Mouse (Mus musculus): ENCODE results near the gene Tnfrsf13b. TPM values are rescaled to one million over a fixed set of nuclear protein-coding genes. Genes with fewer than 3 reads are reported as not detected.
"Not testable (repeated sequence)": the region's sequence is repeated elsewhere in the genome, so short reads cannot be mapped to it uniquely, and the experiment has no call there.

Gene Tnfrsf13b
- total and polyA plus RNA-seq, 3 experiments = 49.1 to 131 (median 60.5) TPM

DNA sequence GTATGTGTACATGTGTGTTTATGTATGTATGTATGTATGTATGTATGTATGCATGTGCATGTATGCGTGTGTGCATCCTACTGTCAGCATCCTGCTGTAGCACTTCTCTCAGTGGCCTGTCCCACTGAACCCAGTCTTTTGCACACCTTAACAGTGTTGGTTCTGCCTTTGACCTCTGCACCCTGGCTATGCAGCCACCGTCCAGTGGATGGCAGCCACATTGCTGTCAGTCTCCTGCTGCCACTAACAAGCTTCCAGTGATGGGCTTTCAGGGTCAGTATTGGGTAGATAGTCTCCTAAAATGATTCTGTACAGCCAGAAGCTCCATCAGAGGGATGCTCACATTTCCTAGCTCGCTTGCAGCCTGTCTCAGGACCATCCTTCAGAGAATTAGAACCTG lies 2.7 kb upstream of the Tnfrsf13b start:
- Histone ChIP-seq H3K4me1 (ENCODE audit: insufficient read depth, low read depth, low read length) (no peaks in the 10 kb centered on the region), H3K36me3 (replicated peaks) (no peaks in the 10 kb centered on the region), H3K4me3 (ENCODE audit: low read depth, low read length) (no peak overlapping the region), H3K27me3 (ENCODE audit: insufficient read depth, low read length) (peaks cover 20% of the 10 kb centered on the region), H3K9me3 (replicated peaks) (no peaks in the 10 kb centered on the region)
- ATAC-seq (ENCODE audit: extremely low read depth, insufficient number of reproducible peaks, low FRiP score, poor library complexity, severe bottlenecking) = no peak
- TF ChIP-seq POLR2AphosphoS5 (IDR thresholded peaks at IDR 0.05; ENCODE audit: insufficient replicate concordance, low read depth, low read length) = no peak
- no peak for TF ChIP-seq CTCF (IDR thresholded peaks at IDR 0.05; ENCODE audit: low read depth, low read length)
- TF ChIP-seq GATA2 (IDR thresholded peaks at IDR 0.05; ENCODE audit: borderline replicate concordance, low read depth, low read length) = no peak
- TF ChIP-seq TAL1 (conservative IDR thresholded peaks at IDR 0.05; ENCODE audit: low read depth, low read length) = no peak
- no peak for TF ChIP-seq GATA1 (IDR thresholded peaks at IDR 0.05; ENCODE audit: borderline replicate concordance, low read length)
- no peak for DNase-seq (ENCODE audit: low spot score)

GRCm38 (mm10) chr11:61125970-61126369 lies 585 bp upstream of the Tnfrsf13b start:
- no peak overlapping the region for H3K4me3 ChIP-seq (ENCODE audit: low read depth, low read length)
- TF ChIP-seq GATA2 (IDR thresholded peaks at IDR 0.05; ENCODE audit: borderline replicate concordance, low read depth, low read length) (no peak), POLR2AphosphoS5 (IDR thresholded peaks at IDR 0.05; ENCODE audit: insufficient replicate concordance, low read depth, low read length) (no peak), CTCF (IDR thresholded peaks at IDR 0.05; ENCODE audit: low read depth, low read length) (no peak), GATA1 (IDR thresholded peaks at IDR 0.05; ENCODE audit: borderline replicate concordance, low read length) (no peak), TAL1 (conservative IDR thresholded peaks at IDR 0.05; ENCODE audit: low read depth, low read length) (no peak)
- DNase-seq (ENCODE audit: low spot score) = no peak

GRCm38 (mm10) chr11:61127421-61128055 lies 983 bp downstream of the Tnfrsf13b start:
- H3K4me3 ChIP-seq (ENCODE audit: low read depth, low read length) = no peak overlapping the region
- DNase-seq (ENCODE audit: low spot score) (no peak), ATAC-seq (ENCODE audit: extremely low read depth, insufficient number of reproducible peaks, low FRiP score, poor library complexity, severe bottlenecking) (no peak)
- no peak for TF ChIP-seq GATA1 (IDR thresholded peaks at IDR 0.05; ENCODE audit: borderline replicate concordance, low read length)
- no peak for TF ChIP-seq CTCF (IDR thresholded peaks at IDR 0.05; ENCODE audit: low read depth, low read length)
- no peak for TF ChIP-seq GATA2 (IDR thresholded peaks at IDR 0.05; ENCODE audit: borderline replicate concordance, low read depth, low read length)
- no peak for TF ChIP-seq TAL1 (conservative IDR thresholded peaks at IDR 0.05; ENCODE audit: low read depth, low read length)
- TF ChIP-seq POLR2AphosphoS5 (IDR thresholded peaks at IDR 0.05; ENCODE audit: insufficient replicate concordance, low read depth, low read length) = no peak
- H3K4me1 ChIP-seq (ENCODE audit: insufficient read depth, low read depth, low read length) = no peaks in the 10 kb centered on the region
- no peaks in the 10 kb centered on the region for H3K9me3 ChIP-seq (replicated peaks)
- peaks cover 25% of the 10 kb centered on the region for H3K27me3 ChIP-seq (ENCODE audit: insufficient read depth, low read length)
- no peaks in the 10 kb centered on the region for H3K36me3 ChIP-seq (replicated peaks)

More at GRCm38 (mm10) chr11:61125970-61126369, 585 bp upstream of the Tnfrsf13b start:
- H3K9me3 ChIP-seq (replicated peaks) = no peaks in the 10 kb centered on the region
- no peaks in the 10 kb centered on the region for H3K36me3 ChIP-seq (replicated peaks)
- no peaks in the 10 kb centered on the region for H3K4me1 ChIP-seq (ENCODE audit: insufficient read depth, low read depth, low read length)
- no peak for ATAC-seq (ENCODE audit: extremely low read depth, insufficient number of reproducible peaks, low FRiP score, poor library complexity, severe bottlenecking)
- H3K27me3 ChIP-seq (ENCODE audit: insufficient read depth, low read length) = peaks cover 25% of the 10 kb centered on the region

- H3K27me3 ChIP-seq (ENCODE audit: insufficient read depth, low read length) = peaks cover 22% of the 10 kb centered on the region
- DNase-seq (ENCODE audit: low spot score) (no peak), ATAC-seq (ENCODE audit: extremely low read depth, insufficient number of reproducible peaks, low FRiP score, poor library complexity, severe bottlenecking) (no peak)
- no peaks in the 10 kb centered on the region for H3K4me1 ChIP-seq (ENCODE audit: insufficient read depth, low read depth, low read length)
- H3K4me3 ChIP-seq (ENCODE audit: low read depth, low read length) = no peak overlapping the region
- H3K36me3 ChIP-seq (replicated peaks) = no peaks in the 10 kb centered on the region
- H3K9me3 ChIP-seq (replicated peaks) = no peaks in the 10 kb centered on the region
- TF ChIP-seq TAL1 (conservative IDR thresholded peaks at IDR 0.05; ENCODE audit: low read depth, low read length) (no peak), POLR2AphosphoS5 (IDR thresholded peaks at IDR 0.05; ENCODE audit: insufficient replicate concordance, low read depth, low read length) (no peak), CTCF (IDR thresholded peaks at IDR 0.05; ENCODE audit: low read depth, low read length) (no peak)
Measured at GRCm38 (mm10) chr11:61129305-61129704, 2.8 kb downstream of the Tnfrsf13b start.

- DNase-seq (ENCODE audit: low spot score); ATAC-seq (ENCODE audit: extremely low read depth, insufficient number of reproducible peaks, low FRiP score, poor library complexity, severe bottlenecking); H3K36me3 ChIP-seq (replicated peaks); H3K4me1 ChIP-seq (ENCODE audit: insufficient read depth, low read depth, low read length); H3K9me3 ChIP-seq (replicated peaks); H3K4me3 ChIP-seq (ENCODE audit: low read depth, low read length): not testable (repeated sequence)
- peaks cover 19% of the 10 kb centered on the region for H3K27me3 ChIP-seq (ENCODE audit: insufficient read depth, low read length)
Measured at GRCm38 (mm10) chr11:61130646-61131045, 4.1 kb downstream of the Tnfrsf13b start.

GRCm38 (mm10) chr11:61132943-61133342 lies 6.4 kb downstream of the Tnfrsf13b start:
- TF ChIP-seq GATA1 (IDR thresholded peaks at IDR 0.05; ENCODE audit: borderline replicate concordance, low read length) (no peak), POLR2AphosphoS5 (IDR thresholded peaks at IDR 0.05; ENCODE audit: insufficient replicate concordance, low read depth, low read length) (no peak), TAL1 (conservative IDR thresholded peaks at IDR 0.05; ENCODE audit: low read depth, low read length) (no peak), GATA2 (IDR thresholded peaks at IDR 0.05; ENCODE audit: borderline replicate concordance, low read depth, low read length) (no peak), CTCF (IDR thresholded peaks at IDR 0.05; ENCODE audit: low read depth, low read length) (no peak)
- no peaks in the 10 kb centered on the region for H3K4me1 ChIP-seq (ENCODE audit: insufficient read depth, low read depth, low read length)
- no peak overlapping the region for H3K4me3 ChIP-seq (ENCODE audit: low read depth, low read length)
- H3K9me3 ChIP-seq (replicated peaks) = peaks cover 2% of the 10 kb centered on the region; the same call in 1 of the 2 replicates
- no peak for DNase-seq (ENCODE audit: low spot score)
- H3K27me3 ChIP-seq (ENCODE audit: insufficient read depth, low read length) = peaks cover 22% of the 10 kb centered on the region
- no peak for ATAC-seq (ENCODE audit: extremely low read depth, insufficient number of reproducible peaks, low FRiP score, poor library complexity, severe bottlenecking)
- H3K36me3 ChIP-seq (replicated peaks) = no peaks in the 10 kb centered on the region
